Mouse (Mus musculus) spleen, adult 10 weeks (tissue): ENCODE results near the gene Gm13691. TPM values are rescaled to one million over a fixed set of nuclear protein-coding genes. Genes with fewer than 3 reads are reported as not detected.

Source experiments
- polyA plus RNA-seq: library from polyadenylated mRNA; stranded (reverse); fragments of 350-450 nt; fragmentation: Illumina TruSeq; extraction: RNeasy Lipid Tissue Mini Kit (QIAGEN cat#74804); gene quantifications from one replicate; pipeline ENCODE4 v1.2.3, GENCODE M21; 2015; ENCODE audit warnings: low replicate concordance; ENCODE audit not compliant: insufficient read depth

The Gm13691 gene
- polyA plus RNA-seq: not detected

DNA sequence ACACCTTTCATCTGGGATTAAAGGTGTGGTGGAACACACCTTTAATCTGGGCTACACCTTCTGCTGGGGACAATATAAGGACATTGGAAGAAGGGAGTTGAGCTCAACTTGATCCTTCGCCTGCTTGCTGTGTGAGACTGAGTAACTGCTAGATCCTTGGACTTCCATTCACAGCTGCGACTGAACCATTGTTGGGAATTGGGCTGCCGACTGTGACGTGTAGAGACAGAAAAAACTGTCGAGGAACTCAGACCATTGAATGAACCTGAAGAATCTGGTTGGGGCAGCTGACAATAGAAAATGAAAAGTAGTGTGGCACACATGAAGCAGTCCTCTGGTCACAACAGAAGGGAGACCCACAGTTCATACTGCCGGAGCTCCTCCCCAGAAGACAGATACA, at the start of gene Gm13691:
TSS of gene Gm13691 (plus strand) at position 301 of the 400 bp plus-strand sequence.

DNA sequence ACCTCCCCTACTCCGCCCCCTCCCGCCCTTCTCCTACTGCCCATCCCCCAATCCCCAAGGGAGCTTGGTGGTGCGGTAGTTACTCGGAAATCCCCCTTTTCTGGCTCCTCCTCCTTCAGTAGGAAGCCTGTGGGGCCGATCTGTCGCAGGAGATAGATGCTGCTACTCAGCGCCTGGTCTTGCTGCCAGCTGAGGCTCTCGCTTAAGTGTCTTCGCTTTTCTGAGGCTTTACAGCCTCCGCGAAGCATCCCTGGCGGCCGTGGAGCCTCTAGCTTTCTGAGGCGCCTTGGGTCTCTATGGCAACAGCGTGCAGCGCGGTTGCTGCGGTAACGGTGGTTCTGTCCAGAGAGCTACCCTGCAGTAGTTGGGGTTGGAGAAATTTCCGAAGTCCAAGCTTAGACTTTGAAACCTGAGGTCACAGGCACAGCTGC, 49.4 kb upstream of the Gm13691 start, which contains the start of gene Zswim2:
TSS of gene Zswim2 (minus strand) at position 298 of the 431 bp plus-strand sequence.

DNA sequence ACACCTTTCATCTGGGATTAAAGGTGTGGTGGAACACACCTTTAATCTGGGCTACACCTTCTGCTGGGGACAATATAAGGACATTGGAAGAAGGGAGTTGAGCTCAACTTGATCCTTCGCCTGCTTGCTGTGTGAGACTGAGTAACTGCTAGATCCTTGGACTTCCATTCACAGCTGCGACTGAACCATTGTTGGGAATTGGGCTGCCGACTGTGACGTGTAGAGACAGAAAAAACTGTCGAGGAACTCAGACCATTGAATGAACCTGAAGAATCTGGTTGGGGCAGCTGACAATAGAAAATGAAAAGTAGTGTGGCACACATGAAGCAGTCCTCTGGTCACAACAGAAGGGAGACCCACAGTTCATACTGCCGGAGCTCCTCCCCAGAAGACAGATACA, 35.0 kb upstream of the Gm13691 start, which contains the start of gene Gm13698:
TSS of gene Gm13698 (plus strand) at position 301 of the 400 bp plus-strand sequence.

DNA sequence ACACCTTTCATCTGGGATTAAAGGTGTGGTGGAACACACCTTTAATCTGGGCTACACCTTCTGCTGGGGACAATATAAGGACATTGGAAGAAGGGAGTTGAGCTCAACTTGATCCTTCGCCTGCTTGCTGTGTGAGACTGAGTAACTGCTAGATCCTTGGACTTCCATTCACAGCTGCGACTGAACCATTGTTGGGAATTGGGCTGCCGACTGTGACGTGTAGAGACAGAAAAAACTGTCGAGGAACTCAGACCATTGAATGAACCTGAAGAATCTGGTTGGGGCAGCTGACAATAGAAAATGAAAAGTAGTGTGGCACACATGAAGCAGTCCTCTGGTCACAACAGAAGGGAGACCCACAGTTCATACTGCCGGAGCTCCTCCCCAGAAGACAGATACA, 29.1 kb upstream of the Gm13691 start, which contains the start of gene Gm13693:
TSS of gene Gm13693 (plus strand) at position 301 of the 400 bp plus-strand sequence.

DNA sequence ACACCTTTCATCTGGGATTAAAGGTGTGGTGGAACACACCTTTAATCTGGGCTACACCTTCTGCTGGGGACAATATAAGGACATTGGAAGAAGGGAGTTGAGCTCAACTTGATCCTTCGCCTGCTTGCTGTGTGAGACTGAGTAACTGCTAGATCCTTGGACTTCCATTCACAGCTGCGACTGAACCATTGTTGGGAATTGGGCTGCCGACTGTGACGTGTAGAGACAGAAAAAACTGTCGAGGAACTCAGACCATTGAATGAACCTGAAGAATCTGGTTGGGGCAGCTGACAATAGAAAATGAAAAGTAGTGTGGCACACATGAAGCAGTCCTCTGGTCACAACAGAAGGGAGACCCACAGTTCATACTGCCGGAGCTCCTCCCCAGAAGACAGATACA, 23.3 kb upstream of the Gm13691 start, which contains the start of gene Gm13695:
TSS of gene Gm13695 (plus strand) at position 301 of the 400 bp plus-strand sequence.

DNA sequence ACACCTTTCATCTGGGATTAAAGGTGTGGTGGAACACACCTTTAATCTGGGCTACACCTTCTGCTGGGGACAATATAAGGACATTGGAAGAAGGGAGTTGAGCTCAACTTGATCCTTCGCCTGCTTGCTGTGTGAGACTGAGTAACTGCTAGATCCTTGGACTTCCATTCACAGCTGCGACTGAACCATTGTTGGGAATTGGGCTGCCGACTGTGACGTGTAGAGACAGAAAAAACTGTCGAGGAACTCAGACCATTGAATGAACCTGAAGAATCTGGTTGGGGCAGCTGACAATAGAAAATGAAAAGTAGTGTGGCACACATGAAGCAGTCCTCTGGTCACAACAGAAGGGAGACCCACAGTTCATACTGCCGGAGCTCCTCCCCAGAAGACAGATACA, 17.5 kb upstream of the Gm13691 start, which contains the start of gene Gm13696:
TSS of gene Gm13696 (plus strand) at position 301 of the 400 bp plus-strand sequence.

DNA sequence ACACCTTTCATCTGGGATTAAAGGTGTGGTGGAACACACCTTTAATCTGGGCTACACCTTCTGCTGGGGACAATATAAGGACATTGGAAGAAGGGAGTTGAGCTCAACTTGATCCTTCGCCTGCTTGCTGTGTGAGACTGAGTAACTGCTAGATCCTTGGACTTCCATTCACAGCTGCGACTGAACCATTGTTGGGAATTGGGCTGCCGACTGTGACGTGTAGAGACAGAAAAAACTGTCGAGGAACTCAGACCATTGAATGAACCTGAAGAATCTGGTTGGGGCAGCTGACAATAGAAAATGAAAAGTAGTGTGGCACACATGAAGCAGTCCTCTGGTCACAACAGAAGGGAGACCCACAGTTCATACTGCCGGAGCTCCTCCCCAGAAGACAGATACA, 11.7 kb upstream of the Gm13691 start, which contains the start of gene Gm13694:
TSS of gene Gm13694 (plus strand) at position 301 of the 400 bp plus-strand sequence.

DNA sequence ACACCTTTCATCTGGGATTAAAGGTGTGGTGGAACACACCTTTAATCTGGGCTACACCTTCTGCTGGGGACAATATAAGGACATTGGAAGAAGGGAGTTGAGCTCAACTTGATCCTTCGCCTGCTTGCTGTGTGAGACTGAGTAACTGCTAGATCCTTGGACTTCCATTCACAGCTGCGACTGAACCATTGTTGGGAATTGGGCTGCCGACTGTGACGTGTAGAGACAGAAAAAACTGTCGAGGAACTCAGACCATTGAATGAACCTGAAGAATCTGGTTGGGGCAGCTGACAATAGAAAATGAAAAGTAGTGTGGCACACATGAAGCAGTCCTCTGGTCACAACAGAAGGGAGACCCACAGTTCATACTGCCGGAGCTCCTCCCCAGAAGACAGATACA, 5.9 kb upstream of the Gm13691 start, which contains the start of gene Gm13697:
TSS of gene Gm13697 (plus strand) at position 301 of the 400 bp plus-strand sequence.

Other genes with a start within 250 kb of the Gm13691 start
- 1.6 TPM for gene Fam171b, start 177.9 kb upstream of the Gm13691 start, polyA plus RNA-seq
- gene Zswim2, start 49.3 kb upstream of the Gm13691 start, polyA plus RNA-seq: not detected
- not detected for gene Gm13698, start 34.9 kb upstream of the Gm13691 start, polyA plus RNA-seq
- not detected for gene Gm13693, start 29.1 kb upstream of the Gm13691 start, polyA plus RNA-seq
- not detected for gene Gm13695, start 23.2 kb upstream of the Gm13691 start, polyA plus RNA-seq
- not detected for gene Gm13696, start 17.4 kb upstream of the Gm13691 start, polyA plus RNA-seq
- gene Gm13694, start 11.6 kb upstream of the Gm13691 start, polyA plus RNA-seq: not detected
- gene Gm13697, start 5.8 kb upstream of the Gm13691 start, polyA plus RNA-seq: not detected